Mouse (Mus musculus) right cerebral cortex, adult 18-20 months (tissue): ENCODE measurements at regions not wholly inside any gene's neighbourhood (a gene's known extent, or its start where the extent isn't known, plus 50 kb on each side); places are given as distances from the start of the nearest gene placed in this dataset.

Source experiments
- DNase-seq: peaks from one replicate; pipeline ENCODE4 v3.0.0; 2022; ENCODE audit warnings: mixed read lengths

- no peak for DNase-seq
These were observed 60.6 kb upstream of the Kras start for GRCm38 (mm10) chr6:145310601-145311000.

GRCm38 (mm10) chr6:145309025-145309424, 59.0 kb upstream of the Kras start:
- no peak for DNase-seq

- no peak for DNase-seq
These were observed 57.2 kb upstream of the Kras start for GRCm38 (mm10) chr6:145307237-145307636.

GRCm38 (mm10) chr6:145306331-145307124, 56.5 kb upstream of the Kras start:
- peak; percentile 77 for DNase-seq

- DNase-seq = no peak
These were observed 55.6 kb upstream of the Kras start for GRCm38 (mm10) chr6:145305669-145306068.

GRCm38 (mm10) chr6:145303641-145304070, 53.6 kb upstream of the Kras start:
- peak; percentile 20 for DNase-seq

- DNase-seq = no peak
These were observed 53.0 kb upstream of the Kras start for GRCm38 (mm10) chr6:145302907-145303640.

GRCm38 (mm10) chr6:145302105-145302504, 52.1 kb upstream of the Kras start:
- no peak for DNase-seq

GRCm38 (mm10) chr6:145300266-145300858, 50.3 kb upstream of the Kras start:
- DNase-seq = no peak
